Mouse (Mus musculus) MEL (cell line): ENCODE data around the gene Ahcyl2.

ENCODE experiments used
- CHD1 ChIP-seq: IDR thresholded peaks from 2 replicates; pipeline ENCODE4 v1.6.1; 2012; ENCODE audit warnings: low read depth, mild to moderate bottlenecking, inconsistent platforms, low read length, improper control_type of control experiment
- CTCF ChIP-seq, 3 experiments: IDR thresholded peaks in 2 of 3; conservative IDR thresholded peaks in 1 of 3; 2 replicates each; pipeline ENCODE4 v1.5.1; 2011 to 2012; ENCODE audit warnings: low read length in 3 of 3, low read depth in 2 of 3, mild to moderate bottlenecking in 2 of 3, improper control_type of control experiment in 1 of 3, inconsistent platforms in 1 of 3, mixed read lengths in 1 of 3, moderate library complexity in 1 of 3; ENCODE audit not compliant: control insufficient read depth in 1 of 3, insufficient read depth in 1 of 3, poor library complexity in 1 of 3, severe bottlenecking in 1 of 3
- GATA1 ChIP-seq: IDR thresholded peaks from 2 replicates; pipeline ENCODE4 v1.6.1; 2011; ENCODE audit warnings: low read depth, low read length, improper control_type of control experiment
- MAX ChIP-seq: IDR thresholded peaks from 2 replicates; pipeline ENCODE4 v1.6.1; 2011; ENCODE audit warnings: low read length, improper control_type of control experiment
- MYB ChIP-seq: IDR thresholded peaks from 2 replicates; pipeline ENCODE4 v1.6.1; 2011; ENCODE audit warnings: mild to moderate bottlenecking, low read depth, low read length, improper control_type of control experiment
- NRF1 ChIP-seq: IDR thresholded peaks from 2 replicates; pipeline ENCODE4 v1.6.1; 2014; ENCODE audit warnings: low read depth, mild to moderate bottlenecking, inconsistent platforms, low read length, improper control_type of control experiment, moderate library complexity; ENCODE audit not compliant: poor library complexity, insufficient read depth, severe bottlenecking
- POLR2A ChIP-seq, 2 experiments: IDR thresholded peaks; 2 replicates each; pipeline ENCODE4 v1.6.1; 2011 to 2012; ENCODE audit warnings: low read length in 2 of 2, mild to moderate bottlenecking in 2 of 2, control low read depth in 1 of 2, improper control_type of control experiment in 1 of 2, low read depth in 1 of 2, moderate library complexity in 1 of 2; ENCODE audit not compliant: control insufficient read depth in 1 of 2, insufficient read depth in 1 of 2, poor library complexity in 1 of 2
- RCOR1 ChIP-seq: IDR thresholded peaks from 2 replicates; pipeline ENCODE4 v1.6.1; 2012; ENCODE audit warnings: low read depth, mild to moderate bottlenecking, inconsistent platforms, low read length, improper control_type of control experiment
- UBTF ChIP-seq: IDR thresholded peaks from 2 replicates; pipeline ENCODE4 v1.6.1; 2012; ENCODE audit warnings: low read depth, mild to moderate bottlenecking, inconsistent platforms, low read length, improper control_type of control experiment, moderate library complexity, borderline replicate concordance; ENCODE audit not compliant: insufficient read depth
- ZNF384 ChIP-seq: IDR thresholded peaks from 2 replicates; pipeline ENCODE4 v1.6.1; 2012; ENCODE audit warnings: low read depth, mild to moderate bottlenecking, inconsistent platforms, low read length, improper control_type of control experiment

GRCm38 (mm10) chr6:29838531-29838930 lies 70.7 kb downstream of the Ahcyl2 start:
- TF ChIP-seq GATA1 = no peak
- no peak for TF ChIP-seq CTCF (IDR thresholded peaks at IDR 0.05 in 2 of 3, conservative IDR thresholded peaks at IDR 0.05 in 1 of 3; ENCODE audit: control insufficient read depth in 1 of 3, insufficient read depth in 1 of 3, low read depth in 2 of 3, low read length in 3 of 3, poor library complexity in 1 of 3, severe bottlenecking in 1 of 3)
- no peak for TF ChIP-seq MAX
- TF ChIP-seq ZNF384 = no peak
- TF ChIP-seq POLR2A (IDR thresholded peaks at IDR 0.05; ENCODE audit: control insufficient read depth in 1 of 2, insufficient read depth in 1 of 2, low read depth in 1 of 2, low read length in 2 of 2, poor library complexity in 1 of 2) = no peak
- no peak for TF ChIP-seq MYB
- TF ChIP-seq RCOR1 = no peak
- no peak for TF ChIP-seq NRF1
- no peak for TF ChIP-seq CHD1
- no peak for TF ChIP-seq UBTF
